Mouse (Mus musculus) kidney, adult 2 months (tissue): Measurements from ENCODE around the gene Cep350.

ENCODE experiments used
- CTCF ChIP-seq: fragments of 200-500 bp; conservative IDR thresholded peaks from 2 replicates; pipeline ENCODE4 v1.5.1; 2011; ENCODE audit warnings: low read depth, mild to moderate bottlenecking, control low read depth, low read length, moderate library complexity, mixed read lengths; ENCODE audit not compliant: insufficient read depth, insufficient read length
- POLR2A ChIP-seq: fragments of 200-500 bp; IDR thresholded peaks from one replicate; pipeline ENCODE4 v1.6.1; 2011; ENCODE audit warnings: low read depth, low read length, control low read depth

DNA sequence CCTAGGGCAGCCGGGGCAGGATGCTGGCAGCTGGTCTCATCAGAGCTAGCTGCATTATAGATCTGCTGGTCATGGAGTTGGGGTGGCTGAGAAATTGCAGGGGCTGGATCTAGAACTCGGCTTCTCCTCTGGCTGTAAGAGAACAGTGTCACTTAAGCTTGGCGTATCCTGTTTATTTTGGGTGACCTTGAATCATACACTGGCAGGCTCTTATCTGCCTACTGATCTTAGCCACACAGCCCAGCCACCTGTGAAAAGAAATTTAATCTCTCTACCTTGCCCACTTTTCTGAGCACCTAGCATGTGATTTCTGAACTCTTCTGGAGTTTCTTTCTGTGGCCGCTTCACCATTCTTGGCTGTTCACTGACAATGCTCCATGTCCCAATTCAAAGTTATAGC is 129.5 kb downstream of the Cep350 start:
- TF ChIP-seq CTCF (no peak), POLR2A (no peak)
